Mouse (Mus musculus) stomach, embryonic 14.5 days (tissue): ENCODE data around the gene D17H6S53E. TPM values are rescaled to one million over a fixed set of nuclear protein-coding genes. Genes with fewer than 3 reads are reported as not detected.
A peak's percentile ranks its signal among the peaks of the same experiment; 100 is the strongest.

Experiments used
- ATAC-seq: fragments of 200-750 bp; cut with Nextera tagmentation; 2 replicates; pipeline ENCODE4 v1.8.0; 2017; ENCODE audit warnings: low read depth, moderate TSS enrichment; ENCODE audit not compliant: insufficient number of reproducible peaks, insufficient read depth, low FRiP score
- H3K27ac ChIP-seq: fragments of 300-500 bp; sonication (generic); 2 replicates; pipeline ENCODE4 v1.5.1; 2014; ENCODE audit warnings: mild to moderate bottlenecking, low read length, moderate library complexity, mixed read lengths
- H3K27me3 ChIP-seq: fragments of 300-500 bp; sonication (generic); 2 replicates; pipeline ENCODE4 v1.6.1; 2014; ENCODE audit warnings: low read length, control low read depth, mixed read lengths; ENCODE audit not compliant: control insufficient read depth, insufficient read depth
- H3K36me3 ChIP-seq: fragments of 300-500 bp; sonication (generic); 2 replicates; pipeline ENCODE4 v1.6.1; 2014; ENCODE audit warnings: mild to moderate bottlenecking, control low read depth, low read length, moderate library complexity, mixed read lengths; ENCODE audit not compliant: control insufficient read depth, insufficient read depth
- H3K4me1 ChIP-seq: fragments of 300-500 bp; sonication (generic); 2 replicates; pipeline ENCODE4 v1.6.1; 2014; ENCODE audit warnings: low read length, control low read depth, mixed read lengths; ENCODE audit not compliant: control insufficient read depth, insufficient read depth
- H3K4me2 ChIP-seq: fragments of 300-500 bp; sonication (generic); replicated peaks from 2 replicates; pipeline ENCODE4 v1.6.1; 2014; ENCODE audit warnings: low read depth, low read length, control low read depth
- H3K4me3 ChIP-seq: fragments of 300-500 bp; sonication (generic); 2 replicates; pipeline ENCODE4 v1.5.1; 2014; ENCODE audit warnings: low read depth, low read length, control low read depth
- H3K9ac ChIP-seq: fragments of 300-500 bp; sonication (generic); replicated peaks from 2 replicates; pipeline ENCODE4 v1.6.1; 2014; ENCODE audit warnings: low read depth, mild to moderate bottlenecking, control low read depth, low read length, moderate library complexity, mixed read lengths
- H3K9me3 ChIP-seq: fragments of 300-500 bp; sonication (generic); 2 replicates; pipeline ENCODE4 v1.6.1; 2016; ENCODE audit warnings: low read depth, low read length, control low read depth; ENCODE audit not compliant: control insufficient read depth
- WGBS: fragments of 180-500 bp; shearing (Covaris S2); extraction: QIAGEN DNeasy Blood & Tissue Kit; methylation state at CpG from one replicate; pipeline ENCODE4 v1.1.7; 2014; 5-methylcytosine and 5-hydroxymethylcytosine counted together
- polyA plus RNA-seq: library from polyadenylated mRNA; unstranded; fragments of >200 nt; fragmentation: Nextera tagmentation; extraction: Ambion mirVana; gene quantifications from 2 replicates; pipeline ENCODE4 v1.2.1, GENCODE M21; 2014

Gene D17H6S53E
- polyA plus RNA-seq, 1 experiment from 2014 or later, result 13.3 TPM

DNA sequence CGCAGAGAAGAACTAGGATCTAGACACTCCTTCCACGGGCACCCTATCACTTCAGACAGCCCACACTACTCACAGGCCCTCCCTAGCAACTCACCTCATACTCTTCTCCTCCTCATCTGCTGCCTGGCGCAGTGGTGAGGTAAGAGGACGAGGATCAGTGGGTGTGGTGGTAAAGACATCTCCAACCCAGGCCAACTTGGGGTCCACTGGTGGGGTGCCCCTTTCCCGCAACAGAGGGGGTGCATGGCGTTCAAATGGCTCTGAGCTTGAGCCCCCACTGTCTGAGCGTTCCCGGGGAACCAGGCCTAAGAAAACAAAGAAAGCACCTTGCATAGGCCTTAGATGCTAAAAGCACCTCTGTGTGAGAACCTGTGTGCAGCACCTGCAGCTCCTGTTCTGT, 31.1 kb downstream of the D17H6S53E start:
- no peak overlapping the region for H3K4me3 ChIP-seq
- no peaks in the 10 kb centered on the region for H3K9me3 ChIP-seq
- peaks cover 100% of the 10 kb centered on the region for H3K36me3 ChIP-seq
- H3K27ac ChIP-seq, result no peak overlapping the region
- H3K4me1 ChIP-seq, result peaks cover 4% of the 10 kb centered on the region; the same call in 1 of the 2 replicates
- H3K9ac ChIP-seq, result no peak overlapping the region
- ATAC-seq, result no peak
- H3K27me3 ChIP-seq, result no peaks in the 10 kb centered on the region
- WGBS, result 89% methylated on average over 8 of the region's 8 CpGs
- H3K4me2 ChIP-seq, result no peak overlapping the region

GRCm38 (mm10) chr17:35157661-35158175, 31.5 kb downstream of the D17H6S53E start:
- no peak for ATAC-seq
- H3K27me3 ChIP-seq, result no peaks in the 10 kb centered on the region
- 87% methylated on average over 8 of the region's 8 CpGs for WGBS

DNA sequence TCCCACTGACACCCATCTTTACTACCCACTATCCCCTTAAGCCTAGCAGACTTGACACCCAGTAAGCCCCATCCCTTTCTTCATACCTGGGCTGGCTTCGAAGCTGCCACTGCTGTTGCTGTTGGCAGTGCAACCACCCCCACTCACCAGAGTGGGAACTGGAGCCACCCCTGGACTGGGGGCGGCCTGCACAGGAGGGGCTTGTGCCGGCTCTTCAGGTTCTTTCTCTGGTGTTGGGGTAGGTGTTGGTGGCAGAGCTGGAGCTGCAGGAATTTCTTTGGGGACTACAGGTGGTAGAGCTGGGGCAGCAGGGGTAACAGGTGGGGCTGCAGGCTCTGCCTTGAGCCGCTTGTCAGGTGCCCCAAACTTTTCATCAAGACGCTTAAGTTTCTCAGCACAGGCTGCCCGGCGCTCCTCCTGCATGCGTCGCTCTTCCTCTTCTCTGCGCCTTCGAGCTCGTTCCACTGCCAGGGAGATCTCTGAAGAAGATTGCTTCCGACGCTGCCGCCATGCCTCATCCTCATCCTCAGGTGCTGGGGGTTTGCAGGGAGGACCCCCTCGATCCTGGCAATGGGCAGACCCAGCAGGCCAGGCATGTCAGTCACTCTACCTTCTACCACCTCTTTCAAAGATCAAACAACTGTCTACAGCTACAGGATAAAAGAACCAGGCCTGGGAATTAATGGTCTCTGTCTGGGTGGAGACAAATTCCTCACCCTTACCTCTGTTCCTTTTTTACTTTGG, 32.8 kb downstream of the D17H6S53E start:
- Histone ChIP-seq H3K4me3 (no peak overlapping the region), H3K9me3 (no peaks in the 10 kb centered on the region), H3K27ac (no peak overlapping the region), H3K36me3 (peaks cover 83% of the 10 kb centered on the region), H3K27me3 (no peaks in the 10 kb centered on the region), H3K9ac (no peak overlapping the region), H3K4me2 (no peak overlapping the region), H3K4me1 (peaks cover 12% of the 10 kb centered on the region)
- WGBS, result 90% methylated on average over 16 of the region's 16 CpGs
- ATAC-seq, result no peak

More at GRCm38 (mm10) chr17:35157661-35158175, 31.5 kb downstream of the D17H6S53E start:
- peaks cover 9% of the 10 kb centered on the region for H3K4me1 ChIP-seq
- H3K4me3 ChIP-seq, result no peak overlapping the region
- H3K36me3 ChIP-seq, result peaks cover 97% of the 10 kb centered on the region
- H3K4me2 ChIP-seq, result no peak overlapping the region
- H3K27ac ChIP-seq, result no peak overlapping the region
- H3K9ac ChIP-seq, result no peak overlapping the region
- no peaks in the 10 kb centered on the region for H3K9me3 ChIP-seq

DNA sequence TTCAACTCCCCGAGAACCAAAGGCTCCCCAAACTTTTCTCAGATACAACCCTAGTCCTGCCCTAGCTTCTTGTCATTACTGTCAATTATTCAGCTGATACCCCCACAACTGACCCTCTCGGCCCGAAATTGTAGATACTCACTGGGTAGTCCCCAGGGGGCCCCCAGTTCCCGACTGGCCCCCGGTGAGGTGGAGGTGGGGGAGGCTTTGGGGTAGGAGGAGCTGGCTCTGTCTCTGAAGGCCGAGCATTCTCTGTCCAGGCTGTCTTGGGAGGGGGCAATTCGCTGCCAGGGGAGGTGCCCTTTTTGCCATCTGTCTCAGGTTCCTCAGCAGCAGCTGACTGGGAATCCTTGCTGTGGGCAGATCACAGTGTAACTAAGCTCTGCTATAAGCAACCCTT, 33.5 kb downstream of the D17H6S53E start:
- Histone ChIP-seq H3K27ac (no peak overlapping the region), H3K4me3 (no peak overlapping the region), H3K4me1 (peaks cover 12% of the 10 kb centered on the region), H3K9ac (no peak overlapping the region), H3K4me2 (no peak overlapping the region), H3K36me3 (peaks cover 77% of the 10 kb centered on the region), H3K9me3 (no peaks in the 10 kb centered on the region), H3K27me3 (no peaks in the 10 kb centered on the region)
- ATAC-seq, result no peak
- WGBS, result 87% methylated on average over 7 of the region's 7 CpGs

DNA sequence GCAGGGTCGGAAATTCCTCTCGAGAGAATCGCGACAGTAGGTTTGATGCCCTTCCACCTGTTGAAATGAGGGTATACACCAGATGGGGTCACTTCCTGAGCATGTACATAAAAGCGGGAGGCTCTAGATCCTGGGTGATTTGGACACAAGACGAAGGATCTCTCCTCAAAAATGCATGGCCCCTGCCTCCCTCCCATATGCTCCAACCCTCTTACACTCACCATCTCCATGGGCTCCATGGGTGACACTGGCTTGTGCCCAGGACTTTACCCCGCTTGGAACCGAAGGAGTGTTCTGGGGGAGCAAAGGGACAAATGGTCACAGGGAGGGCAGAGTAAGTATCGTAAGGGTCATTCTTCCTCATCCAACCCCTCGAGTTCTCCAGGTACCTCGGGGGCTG, 35.2 kb downstream of the D17H6S53E start:
- no peak for ATAC-seq
- H3K4me1 ChIP-seq, result peaks cover 16% of the 10 kb centered on the region
- H3K9ac ChIP-seq, result no peak overlapping the region
- H3K36me3 ChIP-seq, result peaks cover 60% of the 10 kb centered on the region
- H3K27me3 ChIP-seq, result no peaks in the 10 kb centered on the region
- WGBS, result 81% methylated on average over 11 of the region's 11 CpGs
- H3K27ac ChIP-seq, result no peak overlapping the region
- no peak overlapping the region for H3K4me3 ChIP-seq
- H3K9me3 ChIP-seq, result no peaks in the 10 kb centered on the region
- no peak overlapping the region for H3K4me2 ChIP-seq

GRCm38 (mm10) chr17:35162121-35162520, 35.9 kb downstream of the D17H6S53E start:
- peaks cover 52% of the 10 kb centered on the region for H3K36me3 ChIP-seq
- WGBS, result 71% methylated on average over 14 of the region's 14 CpGs
- H3K9me3 ChIP-seq, result no peaks in the 10 kb centered on the region
- H3K4me2 ChIP-seq, result peak overlapping the region; percentile 59
- no peak overlapping the region for H3K27ac ChIP-seq
- no peaks in the 10 kb centered on the region for H3K27me3 ChIP-seq
- H3K4me3 ChIP-seq, result peak overlapping the region; percentile 99; the same call in 1 of the 2 replicates
- H3K4me1 ChIP-seq, result peaks cover 18% of the 10 kb centered on the region
- H3K9ac ChIP-seq, result no peak overlapping the region
- ATAC-seq, result no peak

- H3K4me2 ChIP-seq, result peak overlapping the region; percentile 59
- H3K36me3 ChIP-seq, result peaks cover 46% of the 10 kb centered on the region
- H3K9me3 ChIP-seq, result no peaks in the 10 kb centered on the region
- H3K27ac ChIP-seq, result no peak overlapping the region
- peaks cover 18% of the 10 kb centered on the region for H3K4me1 ChIP-seq
- H3K9ac ChIP-seq, result peak overlapping the region; percentile 100
- no peaks in the 10 kb centered on the region for H3K27me3 ChIP-seq
- H3K4me3 ChIP-seq, result peak overlapping the region; percentile 99
- ATAC-seq, result no peak
- 36% methylated on average over 12 of the region's 12 CpGs for WGBS
Measured at GRCm38 (mm10) chr17:35162730-35163129, 36.6 kb downstream of the D17H6S53E start.

GRCm38 (mm10) chr17:35163326-35164081, 37.3 kb downstream of the D17H6S53E start:
- Histone ChIP-seq H3K4me2 (peak overlapping the region; percentile 59), H3K36me3 (peaks cover 39% of the 10 kb centered on the region), H3K27me3 (no peaks in the 10 kb centered on the region), H3K9me3 (no peaks in the 10 kb centered on the region), H3K4me1 (peaks cover 18% of the 10 kb centered on the region), H3K9ac (peak overlapping the region; percentile 100), H3K27ac (peak overlapping the region; percentile 95), H3K4me3 (peak overlapping the region; percentile 99)
- WGBS, result 10% methylated on average over 8 of the region's 8 CpGs
- no peak for ATAC-seq
